Mouse (Mus musculus): ENCODE measurements around the gene Rinl. TPM values are rescaled to one million over a fixed set of nuclear protein-coding genes. Genes with fewer than 3 reads are reported as not detected.

The Rinl gene
- total and polyA plus RNA-seq, 3 experiments, result 46.1 to 65.5 (median 60.6) TPM

DNA sequence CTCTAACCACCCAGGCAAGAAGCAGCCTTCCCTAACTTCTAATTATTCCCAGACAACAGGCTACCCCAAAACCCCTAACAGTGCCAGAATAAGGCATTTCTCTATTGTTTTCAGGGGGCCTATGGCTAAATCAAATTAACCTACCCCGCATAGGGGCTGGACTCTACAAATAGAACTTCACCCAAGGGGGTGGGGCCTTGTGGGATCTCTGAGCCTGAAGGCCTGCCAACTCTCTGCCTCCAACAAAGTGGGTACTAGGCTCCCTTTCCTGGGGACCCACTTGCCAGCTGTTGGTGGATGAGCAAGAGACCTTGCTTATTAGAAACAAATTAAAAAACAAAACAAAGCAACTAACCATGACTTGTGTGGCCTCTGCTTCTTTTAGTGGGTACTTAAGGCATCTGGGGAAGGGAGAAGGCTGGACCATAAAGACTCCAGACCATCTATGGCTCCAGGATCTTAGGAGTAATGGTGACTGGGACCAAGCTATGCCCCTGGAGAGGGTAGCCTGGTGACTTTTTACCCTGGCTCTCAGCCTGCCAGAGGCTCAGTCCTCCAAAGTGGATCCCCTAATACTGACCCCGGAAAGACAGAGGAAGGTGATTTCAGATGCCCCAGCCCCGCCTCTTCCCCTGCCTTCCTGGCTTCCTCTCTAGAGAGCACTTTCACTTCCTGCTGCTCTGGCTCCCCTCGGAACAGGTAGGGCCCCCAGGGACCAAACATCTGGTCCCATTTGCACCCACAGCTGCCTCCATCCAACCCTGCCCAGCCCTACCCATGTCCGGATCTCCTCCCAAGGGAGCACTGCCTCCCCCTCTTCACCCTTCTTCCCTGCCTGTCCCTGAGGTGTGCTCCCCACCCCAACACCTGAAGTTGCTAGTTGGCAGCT is at the start of gene Rinl (continued):
- TF ChIP-seq GABPA (IDR thresholded peaks at IDR 0.05; ENCODE audit: insufficient replicate concordance, low read depth, low read length), result no peak

DNA sequence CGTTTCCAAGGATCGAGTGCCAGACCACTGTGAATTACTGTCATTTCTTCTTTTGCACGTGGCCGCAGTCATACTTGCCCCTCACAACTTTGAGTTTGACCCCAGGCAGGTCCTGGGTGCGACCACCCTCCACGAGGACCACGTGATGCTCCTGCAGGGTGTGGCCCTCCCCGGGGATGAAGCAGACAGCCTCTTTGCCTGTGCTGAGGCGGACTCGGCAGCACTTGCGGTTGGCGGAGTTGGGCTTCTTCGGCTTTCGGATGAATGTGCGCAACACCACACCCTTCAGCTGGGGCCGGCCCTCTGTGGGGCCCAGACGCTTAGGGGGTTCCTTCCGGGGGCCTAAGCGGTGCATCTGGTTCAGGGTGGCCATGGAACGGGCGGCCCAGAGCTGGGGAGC is 48.9 kb upstream of the Rinl start:
- Histone ChIP-seq H3K27ac (ENCODE audit: insufficient read depth, low read depth) (no peak overlapping the region), H3K4me1 (ENCODE audit: control insufficient read depth in 1 of 2, insufficient read depth in 2 of 2) (peaks cover 0 to 23% of the 10 kb centered on the region in 2 experiments; a peak in 2 of 4 replicates), H3K9ac (ENCODE audit: insufficient read depth, low read depth) (no peak overlapping the region), H3K4me3 (replicated peaks in 1 of 3; ENCODE audit: low read depth in 2 of 3, low read length in 2 of 3, poor library complexity in 1 of 3) (no peak overlapping the region), H3K4me2 (ENCODE audit: insufficient read depth, low read depth, poor library complexity, severe bottlenecking) (no peak overlapping the region), H3K9me3 (replicated peaks; ENCODE audit: low read length) (peaks cover 2% of the 10 kb centered on the region), H3K36me3 (replicated peaks in 1 of 2; ENCODE audit: control insufficient read depth in 1 of 2, insufficient read depth in 1 of 2, low read length in 1 of 2) (peaks cover 14 to 42% of the 10 kb centered on the region in 2 experiments), H3K79me2 (replicated peaks; ENCODE audit: control insufficient read depth, extremely low read depth, insufficient read depth, poor library complexity, severe bottlenecking) (no peaks in the 10 kb centered on the region; the same call in none of the 2 replicates), H3K27me3 (replicated peaks) (no peaks in the 10 kb centered on the region)
- TF ChIP-seq CHD1 (IDR thresholded peaks at IDR 0.05; ENCODE audit: low read depth, low read length) (no peak), CHD2 (IDR thresholded peaks at IDR 0.05; ENCODE audit: low read length) (no peak), NELFE (IDR thresholded peaks at IDR 0.05; ENCODE audit: low read depth, low read length) (no peak), USF1 (IDR thresholded peaks at IDR 0.05; ENCODE audit: low read depth, low read length) (no peak)
- in situ Hi-C loops (cut with MboI; ENCODE audit: low pct_ligation_motif_present, low pct_unique_long_range_greater_than_20kb, low sequenced_read_pairs) (no loop called here), dilution Hi-C loops (cut with MboI; ENCODE audit: extremely low pct_ligation_motif_present, extremely low pct_unique_long_range_greater_than_20kb, low sequenced_read_pairs) (no loop called here)
- DNase-seq (ENCODE audit: extremely low read depth), result no peak

DNA sequence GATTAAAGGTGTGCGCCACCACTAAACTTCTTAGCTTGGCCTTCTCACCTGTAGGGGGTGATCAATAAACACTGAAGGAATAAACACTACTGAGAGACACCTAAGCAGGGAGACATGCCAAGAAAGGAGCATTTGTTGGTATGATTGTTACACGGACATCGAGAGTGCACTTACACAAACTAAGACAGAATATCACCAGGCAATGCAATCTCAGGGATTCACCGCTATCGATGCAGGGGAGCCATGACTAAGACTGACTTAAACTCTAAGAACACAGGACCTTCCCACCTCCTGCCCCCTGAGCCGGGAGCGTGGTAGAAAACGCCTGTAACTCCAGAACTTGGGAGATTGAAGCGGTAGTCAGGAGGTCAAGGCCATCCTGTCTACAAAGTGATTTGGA is 47.8 kb upstream of the Rinl start:
- DNase-seq (ENCODE audit: extremely low read depth), result peak; percentile 29
- H3K79me2 ChIP-seq (replicated peaks; ENCODE audit: control insufficient read depth, extremely low read depth, insufficient read depth, poor library complexity, severe bottlenecking), result no peaks in the 10 kb centered on the region; the same call in none of the 2 replicates
- peak overlapping the region; percentile 84 to 97 (median 86) for H3K4me3 ChIP-seq (replicated peaks in 1 of 3; ENCODE audit: low read depth in 2 of 3, low read length in 2 of 3, poor library complexity in 1 of 3)
- H3K27ac ChIP-seq (ENCODE audit: insufficient read depth, low read depth), result 0 out of 2 replicates have a peak overlapping the region, but pooled peaks have one; percentile 26
- TF ChIP-seq JUND (conservative IDR thresholded peaks at IDR 0.05; ENCODE audit: low read depth, low read length) (no peak), POLR2A (IDR thresholded peaks at IDR 0.05; ENCODE audit: low read depth, low read length) (no peak), TBP (conservative IDR thresholded peaks at IDR 0.05; ENCODE audit: low read depth, low read length) (no peak), RAD21 (IDR thresholded peaks at IDR 0.05; ENCODE audit: low read depth, low read length) (peak; percentile 12), IRF4 (IDR thresholded peaks at IDR 0.05; ENCODE audit: low read depth, low read length) (no peak), KAT2A (IDR thresholded peaks at IDR 0.05; ENCODE audit: insufficient replicate concordance, low read length) (no peak), ZKSCAN1 (IDR thresholded peaks at IDR 0.05; ENCODE audit: borderline replicate concordance, low read depth, low read length) (no peak), NELFE (IDR thresholded peaks at IDR 0.05; ENCODE audit: low read depth, low read length) (no peak), ZNF384 (IDR thresholded peaks at IDR 0.05; ENCODE audit: low read depth, low read length) (no peak)
- peaks cover 2% of the 10 kb centered on the region for H3K9me3 ChIP-seq (replicated peaks; ENCODE audit: low read length)
- H3K36me3 ChIP-seq (replicated peaks in 1 of 2; ENCODE audit: control insufficient read depth in 1 of 2, insufficient read depth in 1 of 2, low read length in 1 of 2), result peaks cover 19 to 51% of the 10 kb centered on the region in 2 experiments
- dilution Hi-C loops (cut with MboI; ENCODE audit: extremely low pct_ligation_motif_present, extremely low pct_unique_long_range_greater_than_20kb, low sequenced_read_pairs), result no loop called here
- H3K4me1 ChIP-seq (ENCODE audit: control insufficient read depth in 1 of 2, insufficient read depth in 2 of 2), result peaks cover 0 to 23% of the 10 kb centered on the region in 2 experiments; a peak in 2 of 4 replicates
- peak overlapping the region; percentile 95 for H3K9ac ChIP-seq (ENCODE audit: insufficient read depth, low read depth)
- H3K27me3 ChIP-seq (replicated peaks), result no peaks in the 10 kb centered on the region
- peak overlapping the region; percentile 53 for H3K4me2 ChIP-seq (ENCODE audit: insufficient read depth, low read depth, poor library complexity, severe bottlenecking)
- in situ Hi-C loops (cut with MboI; ENCODE audit: low pct_ligation_motif_present, low pct_unique_long_range_greater_than_20kb, low sequenced_read_pairs), result no loop called here
